Mouse (Mus musculus) neural tube, embryonic 14.5 days (tissue): Measurements from ENCODE around the gene Wfdc9. TPM values are rescaled to one million over a fixed set of nuclear protein-coding genes. Genes with fewer than 3 reads are reported as not detected.
"Not testable (repeated sequence)": the region's sequence is repeated elsewhere in the genome, so short reads cannot be mapped to it uniquely, and the experiment has no call there.

Experiments used
- ATAC-seq: fragments of 200-750 bp; cut with Nextera tagmentation; 2 replicates; pipeline ENCODE4 v1.8.0; 2017; ENCODE audit warnings: low read depth, mild to moderate bottlenecking, moderate TSS enrichment, moderate library complexity
- H3K27ac ChIP-seq: fragments of 300-500 bp; sonication (generic); 2 replicates; pipeline ENCODE4 v1.5.1; 2014; ENCODE audit warnings: low read depth, mild to moderate bottlenecking, control low read depth, low read length, moderate library complexity, mixed read lengths
- H3K27me3 ChIP-seq: fragments of 300-500 bp; sonication (generic); 2 replicates; pipeline ENCODE4 v1.6.1; 2014; ENCODE audit warnings: low read length; ENCODE audit not compliant: control insufficient read depth, insufficient read depth
- H3K36me3 ChIP-seq: fragments of 300-500 bp; sonication (generic); 2 replicates; pipeline ENCODE4 v1.6.1; 2014; ENCODE audit warnings: low read length, mixed read lengths; ENCODE audit not compliant: control insufficient read depth, insufficient read depth
- H3K4me1 ChIP-seq: fragments of 300-500 bp; sonication (generic); 2 replicates; pipeline ENCODE4 v1.6.1; 2014; ENCODE audit warnings: low read length; ENCODE audit not compliant: control insufficient read depth, insufficient read depth
- H3K4me2 ChIP-seq: fragments of 300-500 bp; sonication (generic); 2 replicates; pipeline ENCODE4 v1.6.1; 2014; ENCODE audit warnings: mild to moderate bottlenecking, low read depth, low read length, control low read depth
- H3K4me3 ChIP-seq: fragments of 300-500 bp; sonication (generic); 2 replicates; pipeline ENCODE4 v1.5.1; 2014; ENCODE audit warnings: low read depth, low read length, control low read depth, mixed read lengths
- H3K9ac ChIP-seq: fragments of 300-500 bp; sonication (generic); replicated peaks from 2 replicates; pipeline ENCODE4 v1.6.1; 2014; ENCODE audit warnings: low read depth, mild to moderate bottlenecking, control low read depth, low read length, mixed read lengths
- H3K9me3 ChIP-seq: fragments of 300-500 bp; sonication (generic); 2 replicates; pipeline ENCODE4 v1.6.1; 2016; ENCODE audit warnings: low read length; ENCODE audit not compliant: control insufficient read depth
- WGBS: fragments of 180-500 bp; shearing (Covaris S2); extraction: QIAGEN DNeasy Blood & Tissue Kit; methylation state at CpG from one replicate; pipeline ENCODE4 v1.1.7; 2014; 5-methylcytosine and 5-hydroxymethylcytosine counted together
- polyA plus RNA-seq: library from polyadenylated mRNA; unstranded; fragments of >200 nt; fragmentation: Nextera tagmentation; extraction: Ambion mirVana; gene quantifications from 2 replicates; pipeline ENCODE4 v1.2.1, GENCODE M21; 2014

The Wfdc9 gene
- polyA plus RNA-seq, 1 experiment from 2014 or later, result not detected

DNA sequence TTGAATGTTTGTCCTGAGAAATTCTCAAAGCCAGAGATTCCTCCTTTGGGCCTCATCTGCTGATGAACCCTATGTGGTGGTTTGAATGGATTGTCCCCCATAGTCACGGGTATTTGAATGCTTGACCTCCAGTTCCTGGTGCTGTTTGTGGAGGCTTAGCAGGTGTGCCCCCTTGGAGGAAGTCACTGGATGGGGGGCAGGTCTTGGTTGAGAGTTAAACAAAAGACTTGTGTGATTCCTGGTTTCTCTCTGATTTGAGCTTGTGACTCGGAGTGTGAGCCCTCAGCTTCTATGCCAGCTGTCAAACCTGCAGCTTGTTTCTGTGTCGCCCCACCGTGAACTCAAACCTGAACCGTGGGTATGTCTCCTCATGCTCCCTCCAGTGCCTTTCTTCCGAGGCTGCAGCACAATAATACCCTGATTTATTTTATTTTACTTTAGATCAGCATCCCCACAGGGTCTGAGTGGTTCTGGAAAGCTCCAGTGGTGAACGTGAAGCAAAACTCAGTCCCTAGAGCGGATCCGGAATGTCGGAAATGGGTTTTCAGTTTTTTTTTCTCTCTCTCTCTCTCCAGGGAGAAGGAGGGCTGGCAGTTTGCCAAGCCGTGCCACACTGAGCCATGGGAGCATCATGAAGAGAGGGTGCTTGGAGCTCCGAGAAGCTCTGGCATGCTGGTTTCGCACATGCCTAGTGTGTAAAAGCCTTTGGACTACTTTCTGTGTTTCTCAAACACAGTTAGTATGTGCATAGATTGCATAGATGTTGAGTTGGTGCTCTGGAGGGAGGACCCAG is 14.3 kb downstream of the Wfdc9 start:
- Histone ChIP-seq H3K27me3 (no peaks in the 10 kb centered on the region), H3K27ac (no peak overlapping the region), H3K4me3 (no peak overlapping the region), H3K4me2 (no peak overlapping the region), H3K9me3 (no peaks in the 10 kb centered on the region), H3K4me1 (no peaks in the 10 kb centered on the region), H3K36me3 (no peaks in the 10 kb centered on the region), H3K9ac (no peak overlapping the region)
- WGBS, result 67% methylated on average over 13 of the region's 13 CpGs
- ATAC-seq, result no peak

- no peak for ATAC-seq
These were observed 15.3 kb downstream of the Wfdc9 start for GRCm38 (mm10) chr2:164641129-164641528.

DNA sequence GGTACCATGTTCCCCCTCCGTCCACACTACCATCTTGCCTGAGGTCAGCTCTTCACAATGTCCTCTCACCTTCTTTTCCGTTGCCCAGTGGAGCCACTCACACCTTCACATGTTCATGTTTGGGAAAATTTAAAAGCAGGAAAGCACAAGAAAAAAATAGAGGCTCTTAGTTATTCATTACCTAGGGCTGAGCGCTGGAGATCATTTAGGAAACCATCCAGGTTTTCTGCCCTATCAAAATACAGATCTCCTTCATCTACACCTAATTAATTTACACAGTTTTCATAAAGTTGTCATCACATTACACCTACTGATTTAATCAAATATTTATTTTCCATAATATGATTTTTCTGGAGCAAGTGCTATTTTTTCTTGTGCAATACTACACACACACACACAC is 17.7 kb downstream of the Wfdc9 start, which contains the start of gene Wfdc16:
Wfdc16 (minus strand) TSS at position 101 of the 400 bp plus-strand sequence.
- Histone ChIP-seq H3K4me1 (no peaks in the 10 kb centered on the region), H3K27ac (no peak within 1 kb of the TSS), H3K9ac (no peak within 1 kb of the TSS), H3K4me2 (no peak within 1 kb of the TSS), H3K4me3 (no peak within 1 kb of the TSS), H3K9me3 (no peaks in the 10 kb centered on the region), H3K36me3 (no peaks in the 10 kb centered on the region), H3K27me3 (no peaks in the 10 kb centered on the region)
- ATAC-seq, result no peak
- 92% methylated on average over 3 of the region's 3 CpGs for WGBS

More at GRCm38 (mm10) chr2:164641129-164641528, 15.3 kb downstream of the Wfdc9 start:
- no peak overlapping the region for H3K27ac ChIP-seq
- no peaks in the 10 kb centered on the region for H3K36me3 ChIP-seq
- no peak overlapping the region for H3K4me3 ChIP-seq
- H3K27me3 ChIP-seq, result no peaks in the 10 kb centered on the region
- no peak overlapping the region for H3K4me2 ChIP-seq
- WGBS, result 68% methylated on average over 7 of the region's 7 CpGs
- H3K9ac ChIP-seq, result no peak overlapping the region
- H3K4me1 ChIP-seq, result no peaks in the 10 kb centered on the region
- no peaks in the 10 kb centered on the region for H3K9me3 ChIP-seq

DNA sequence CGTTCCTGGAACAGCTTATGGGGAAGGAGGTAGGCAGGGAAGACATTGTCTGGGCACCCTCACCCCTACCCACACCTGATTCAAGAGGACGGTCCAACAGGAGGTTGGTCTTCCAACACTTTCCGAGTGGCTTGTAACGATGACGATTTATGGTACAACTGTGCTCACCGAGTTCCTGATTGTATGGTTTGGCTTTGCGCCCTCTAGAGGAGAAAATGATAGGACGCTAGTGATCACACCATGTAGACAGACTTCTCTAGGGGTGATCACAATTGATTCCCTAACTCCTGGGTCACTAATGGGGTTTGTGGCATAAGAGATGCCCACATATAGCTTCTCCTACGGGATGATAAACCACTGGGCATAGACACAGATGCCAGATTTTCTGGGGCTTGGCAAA is 21.1 kb downstream of the Wfdc9 start:
- no peaks in the 10 kb centered on the region for H3K27me3 ChIP-seq
- H3K4me1 ChIP-seq, result no peaks in the 10 kb centered on the region
- no peaks in the 10 kb centered on the region for H3K36me3 ChIP-seq
- no peaks in the 10 kb centered on the region for H3K9me3 ChIP-seq
- no peak for ATAC-seq
- H3K27ac ChIP-seq, result no peak overlapping the region
- H3K4me2 ChIP-seq, result no peak overlapping the region
- H3K4me3 ChIP-seq, result no peak overlapping the region
- WGBS, result 74% methylated on average over 9 of the region's 9 CpGs
- H3K9ac ChIP-seq, result no peak overlapping the region

DNA sequence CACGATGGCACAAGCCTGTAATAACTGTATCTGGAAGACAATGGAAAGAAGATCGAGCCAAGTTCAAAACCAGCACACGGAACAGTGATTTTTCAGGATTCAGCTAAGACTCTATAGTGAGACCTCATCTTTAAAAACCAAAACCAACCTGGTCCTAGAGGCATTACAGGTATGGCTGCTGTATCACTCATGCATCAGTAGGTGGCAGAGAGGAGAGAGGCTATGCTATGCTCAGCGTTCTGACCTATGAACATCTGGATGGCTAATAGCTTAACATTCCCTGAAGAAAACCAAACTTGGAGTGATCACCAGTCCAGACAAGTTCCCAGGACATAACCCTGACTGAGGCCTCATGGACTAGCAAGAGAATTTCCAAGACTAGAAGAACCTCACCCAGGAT is 34.6 kb downstream of the Wfdc9 start:
- Histone ChIP-seq H3K27me3 (no peaks in the 10 kb centered on the region), H3K9ac (no peak overlapping the region), H3K27ac (no peak overlapping the region), H3K4me3 (no peak overlapping the region), H3K9me3 (no peaks in the 10 kb centered on the region), H3K4me1 (no peaks in the 10 kb centered on the region), H3K36me3 (no peaks in the 10 kb centered on the region), H3K4me2 (no peak overlapping the region)
- ATAC-seq, result no peak
- WGBS, result 82% methylated on average over 4 of the region's 4 CpGs

DNA sequence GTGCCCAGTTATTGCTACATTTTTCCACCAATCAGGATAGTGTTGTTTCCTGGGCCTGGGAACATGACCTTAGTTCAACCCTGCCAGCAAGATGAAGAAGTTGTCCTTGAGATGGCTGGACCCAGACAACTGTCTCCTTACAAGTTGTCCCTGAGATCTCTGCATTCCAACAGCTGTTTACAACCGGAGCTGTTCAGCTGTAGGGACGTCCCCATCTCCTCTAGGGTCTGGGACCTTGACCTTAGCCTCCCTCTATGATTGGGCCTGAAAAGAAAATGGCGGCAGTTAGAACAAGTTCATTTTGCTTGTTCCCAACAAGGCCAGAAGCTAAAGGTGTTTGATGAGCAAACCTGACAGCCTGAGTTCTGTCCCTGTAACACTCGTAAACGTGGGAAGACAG is 37.3 kb downstream of the Wfdc9 start:
- no peak overlapping the region for H3K27ac ChIP-seq
- H3K4me1 ChIP-seq, result no peaks in the 10 kb centered on the region
- no peaks in the 10 kb centered on the region for H3K27me3 ChIP-seq
- no peak for ATAC-seq
- WGBS, result 81% methylated on average over 5 of the region's 5 CpGs
- no peaks in the 10 kb centered on the region for H3K36me3 ChIP-seq
- H3K9me3 ChIP-seq, result no peaks in the 10 kb centered on the region
- H3K4me3 ChIP-seq, result no peak overlapping the region
- no peak overlapping the region for H3K4me2 ChIP-seq
- no peak overlapping the region for H3K9ac ChIP-seq

GRCm38 (mm10) chr2:164615386-164615785 is 41.0 kb downstream of the Wfdc9 start:
- H3K4me2 ChIP-seq, result no peak overlapping the region
- H3K27ac ChIP-seq, result no peak overlapping the region
- H3K27me3 ChIP-seq, result no peaks in the 10 kb centered on the region
- no peak for ATAC-seq
- H3K9ac ChIP-seq, result no peak overlapping the region
- H3K9me3 ChIP-seq, result no peaks in the 10 kb centered on the region
- H3K36me3 ChIP-seq, result no peaks in the 10 kb centered on the region
- no peaks in the 10 kb centered on the region for H3K4me1 ChIP-seq
- WGBS, result 92% methylated on average over 3 of the region's 3 CpGs
- no peak overlapping the region for H3K4me3 ChIP-seq

DNA sequence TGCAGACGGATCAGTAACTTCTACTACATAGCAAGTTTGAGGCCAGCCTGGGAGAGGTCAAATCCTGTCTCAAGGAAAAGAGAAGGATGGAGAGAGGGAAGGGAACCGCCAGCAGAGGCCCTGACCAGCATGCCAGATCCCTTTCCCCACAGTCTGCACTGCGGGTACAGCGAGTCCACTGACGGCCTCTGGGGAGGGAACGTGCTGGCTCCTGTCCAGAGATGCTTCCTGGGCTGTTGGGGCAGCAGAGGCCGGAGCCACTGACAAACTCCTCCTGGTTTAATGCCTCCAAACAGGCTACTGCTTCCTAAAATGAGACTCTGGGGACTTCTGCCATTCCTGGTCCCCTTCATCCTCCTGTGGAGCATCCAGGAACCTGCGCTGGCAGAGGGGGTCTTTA is 42.9 kb downstream of the Wfdc9 start, which contains the start of the genes Wfdc6b and Wfdc8:
Wfdc6b (plus strand) TSS at position 52 of the 400 bp plus-strand sequence.
Wfdc8 (minus strand) TSS at position 156 of the 400 bp plus-strand sequence.
- H3K4me2 ChIP-seq, H3K4me1 ChIP-seq, H3K27me3 ChIP-seq, H3K36me3 ChIP-seq, H3K27ac ChIP-seq, H3K9ac ChIP-seq, H3K9me3 ChIP-seq, ATAC-seq, H3K4me3 ChIP-seq: not testable (repeated sequence)
- WGBS, result 57% methylated on average over 8 of the region's 8 CpGs

DNA sequence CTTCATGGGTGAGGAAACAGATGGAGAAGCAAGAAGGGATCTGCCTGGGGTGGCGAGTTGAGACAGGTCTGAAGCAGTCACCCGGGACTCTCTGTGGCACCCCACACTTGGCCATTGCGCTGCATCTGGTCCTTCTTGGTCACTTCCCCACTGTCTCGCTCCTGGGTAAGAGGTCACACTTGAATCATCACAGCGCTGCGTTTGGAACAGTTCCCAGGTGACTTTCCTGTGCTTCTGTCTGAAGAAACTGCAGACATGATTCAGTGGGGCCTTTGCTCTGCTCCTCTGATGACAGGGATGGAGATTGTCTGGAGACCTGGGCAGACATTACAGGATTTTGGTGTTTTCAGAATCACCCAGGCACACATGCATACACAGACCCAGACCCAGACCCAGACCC is 47.6 kb downstream of the Wfdc9 start:
- Histone ChIP-seq H3K9ac (no peak overlapping the region), H3K9me3 (no peaks in the 10 kb centered on the region), H3K4me2 (no peak overlapping the region), H3K36me3 (no peaks in the 10 kb centered on the region), H3K4me3 (no peak overlapping the region), H3K4me1 (no peaks in the 10 kb centered on the region), H3K27ac (no peak overlapping the region), H3K27me3 (no peaks in the 10 kb centered on the region)
- no peak for ATAC-seq
- WGBS, result 72% methylated on average over 6 of the region's 6 CpGs
